9 mouse cellular contexts compared by ENCODE assay signal in the genomic region with DNA sequence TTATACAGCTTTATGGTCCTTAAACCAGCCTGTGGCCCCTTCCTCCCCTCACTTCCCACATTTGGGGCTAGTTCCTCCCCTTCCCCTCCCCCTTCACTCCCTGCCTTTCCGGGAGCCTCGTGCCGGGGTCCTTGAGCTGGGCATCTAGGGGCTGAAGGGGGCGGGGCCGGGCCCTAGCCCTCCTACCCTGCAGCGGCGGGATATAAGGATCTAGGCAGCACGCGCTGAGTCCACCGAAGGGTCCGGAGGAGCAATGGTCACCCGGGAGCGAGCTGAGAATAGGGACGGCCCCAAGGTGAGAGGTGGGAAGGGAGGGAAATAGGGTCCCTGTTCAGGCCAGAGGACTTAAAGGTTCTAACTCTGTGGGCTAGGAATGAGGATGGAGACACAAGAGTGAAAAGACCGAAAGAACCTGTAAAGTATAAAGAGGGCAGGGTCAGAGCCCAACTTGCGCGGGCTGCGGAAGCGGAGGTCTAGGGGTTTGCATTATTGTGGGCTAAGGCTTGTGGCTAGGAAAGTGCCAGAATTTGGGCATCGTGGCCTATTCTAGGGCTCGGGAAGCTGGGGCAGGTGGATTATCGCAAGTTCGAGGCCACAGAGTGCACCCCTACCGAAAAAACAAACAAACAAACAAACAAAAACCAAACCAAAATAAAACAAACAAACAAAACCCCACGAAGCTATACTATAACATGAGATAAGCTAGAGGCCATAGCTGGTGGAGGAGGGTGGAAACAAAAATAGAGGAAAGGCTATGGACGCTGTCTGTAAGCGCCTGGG. TPM values are rescaled to one million over a fixed set of nuclear protein-coding genes. Genes with fewer than 3 reads are reported as not detected.
DNase-seq lines count a peak whose midpoint lies in the region; ATAC-seq and TF ChIP-seq lines count a peak whose summit lies in the region.
"Had no signal": no experiment of that assay in that cellular context is flagged by ENCODE, and none has a peak within 500 bp of the region (broad histone marks: within the 10 kb centered on the region; RNA-seq: fewer than 3 reads in every experiment).

A gene (plus strand): TSS at position 184 of the 780 bp plus-strand sequence.

- peak within 1 kb of the TSS; percentile 74 for H3K4me3 ChIP-seq in lung, adult 2 months (replicated peaks; ENCODE audit: extremely low read depth, low read depth, low read length)
- peak within 1 kb of the TSS; percentile 68 for H3K4me3 ChIP-seq in heart, postnatal 0 days (ENCODE audit: low read depth, low read length)
- H3K4me3 ChIP-seq in liver, embryonic 15.5 days (replicated peaks), result peak within 1 kb of the TSS; percentile 71
- H3K4me3 ChIP-seq in stomach, postnatal 0 days (ENCODE audit: low read depth, low read length), result peak within 1 kb of the TSS; percentile 68

- ATAC-seq in heart, postnatal 0 days (ENCODE audit: insufficient read depth, low read depth), result no peak
- ATAC-seq in liver, embryonic 15.5 days (ENCODE audit: insufficient read depth), result no peak
- no peak for ATAC-seq in stomach, postnatal 0 days (ENCODE audit: low FRiP score, low TSS enrichment)

- H3K4me1 ChIP-seq in lung, adult 2 months (ENCODE audit: control insufficient read depth, insufficient read depth, low read length), result peaks cover 3% of the 10 kb centered on the region; the same call in 1 of the 2 replicates
- peaks cover 26% of the 10 kb centered on the region for H3K4me1 ChIP-seq in heart, postnatal 0 days (ENCODE audit: control insufficient read depth, insufficient read depth)
- peaks cover 72% of the 10 kb centered on the region for H3K4me1 ChIP-seq in liver, embryonic 15.5 days (replicated peaks)
- H3K4me1 ChIP-seq in stomach, postnatal 0 days (replicated peaks; ENCODE audit: control insufficient read depth, insufficient read depth), result peaks cover 2% of the 10 kb centered on the region; the same call in 1 of the 2 replicates

- H3K9me3 ChIP-seq in heart, postnatal 0 days (replicated peaks; ENCODE audit: control insufficient read depth, low read length), result no peaks in the 10 kb centered on the region
- H3K9me3 ChIP-seq in liver, embryonic 15.5 days (replicated peaks), result no peaks in the 10 kb centered on the region
- H3K9me3 ChIP-seq in stomach, postnatal 0 days (ENCODE audit: control insufficient read depth, low read length), result no peaks in the 10 kb centered on the region

- peak within 1 kb of the TSS; percentile 90 for H3K4me2 ChIP-seq in heart, postnatal 0 days (ENCODE audit: low read depth, low read length)
- H3K4me2 ChIP-seq in liver, embryonic 15.5 days, result peak within 1 kb of the TSS; percentile 98
- H3K4me2 ChIP-seq in stomach, postnatal 0 days (replicated peaks; ENCODE audit: low read depth), result peak within 1 kb of the TSS; percentile 83

- TF ChIP-seq POLR2A in lung, adult 2 months (IDR thresholded peaks at IDR 0.05; ENCODE audit: borderline replicate concordance, extremely low read depth, low read depth, low read length), result no peak

- TF ChIP-seq EP300 in heart, postnatal 0 days (IDR thresholded peaks at IDR 0.05; ENCODE audit: low read depth), result no peak
- TF ChIP-seq EP300 in stomach, postnatal 0 days (optimal IDR thresholded peaks at IDR 0.05), result no peak

- H3K27ac ChIP-seq in heart, postnatal 0 days (ENCODE audit: low read depth), result 0 out of 2 replicates have a peak within 1 kb of the TSS, but pooled peaks have one; percentile 9
- H3K27ac ChIP-seq in liver, embryonic 15.5 days (replicated peaks), result no peak within 1 kb of the TSS
- H3K27ac ChIP-seq in stomach, postnatal 0 days (replicated peaks), result peak within 1 kb of the TSS; percentile 88; the same call in 1 of the 2 replicates

- H3K9ac ChIP-seq in heart, postnatal 0 days (replicated peaks; ENCODE audit: low read depth, low read length), result peak within 1 kb of the TSS; percentile 60
- peak within 1 kb of the TSS; percentile 25; the same call in 1 of the 2 replicates for H3K9ac ChIP-seq in liver, embryonic 15.5 days
- peak within 1 kb of the TSS; percentile 77 for H3K9ac ChIP-seq in stomach, postnatal 0 days (ENCODE audit: low read length)

- no peak for TF ChIP-seq CTCF in lung, adult 2 months (IDR thresholded peaks at IDR 0.05; ENCODE audit: insufficient read depth, low read length)
- TF ChIP-seq CTCF in heart, postnatal 0 days (IDR thresholded peaks at IDR 0.05; ENCODE audit: low read depth), result no peak
- TF ChIP-seq CTCF in stomach, postnatal 0 days (IDR thresholded peaks at IDR 0.05; ENCODE audit: low read depth), result no peak

- 20% methylated on average over 27 of the region's 27 CpGs for WGBS in lung, adult 2 months
- 8% methylated on average over 27 of the region's 27 CpGs for WGBS in heart, postnatal 0 days
- WGBS in liver, embryonic 15.5 days (ENCODE audit: insufficient replicate concordance), result 2% methylated on average over 27 of the region's 27 CpGs
- WGBS in stomach, postnatal 0 days, result 8% methylated on average over 27 of the region's 27 CpGs

- H3K27me3 ChIP-seq in heart, postnatal 0 days (ENCODE audit: control insufficient read depth, insufficient read depth, low read length), result no peaks in the 10 kb centered on the region
- peaks cover 70% of the 10 kb centered on the region for H3K27me3 ChIP-seq in liver, embryonic 15.5 days
- H3K27me3 ChIP-seq in stomach, postnatal 0 days (ENCODE audit: control insufficient read depth, insufficient read depth, low read length), result no peaks in the 10 kb centered on the region

- H3K36me3 ChIP-seq in heart, postnatal 0 days (replicated peaks; ENCODE audit: control insufficient read depth, insufficient read depth, low read length), result no peaks in the 10 kb centered on the region
- no peaks in the 10 kb centered on the region for H3K36me3 ChIP-seq in liver, embryonic 15.5 days (replicated peaks)
- no peaks in the 10 kb centered on the region for H3K36me3 ChIP-seq in stomach, postnatal 0 days (ENCODE audit: control insufficient read depth, insufficient read depth, low read length)

- DNase-seq in lung, adult 2 months, result no peak
- DNase-seq in lung, adult 18-20 months, result no peak
- peak; percentile 68 for DNase-seq in embryo, embryonic 10 days (ENCODE audit: low spot score)
- no peak for DNase-seq in heart, postnatal 0 days (ENCODE audit: low spot score)
- peak; percentile 16 for DNase-seq in stomach, postnatal 0 days (ENCODE audit: low spot score)
- DNase-seq in right cerebral cortex, adult 18-20 months, result no peak
- no peak for DNase-seq in left cerebral cortex, adult 11 months (ENCODE audit: low spot score)

RNA-seq across cellular contexts. Expression of the gene that starts here (rescaled TPM):
- polyA plus RNA-seq in lung, adult 2 months (2012; rRNA removed), result 0.25 and 0.95 TPM in 2 replicates
- not detected in 2 replicates for total RNA-seq in heart, postnatal 0 days (2014; rRNA removed; ENCODE audit: low replicate concordance)
- polyA plus RNA-seq in heart, postnatal 0 days (2015; fragmentation: Nextera tagmentation; extraction: Ambion mirVana), result 0.26 and 0.29 TPM in 2 replicates
- polyA plus RNA-seq in liver, embryonic 15.5 days (2015; fragmentation: Nextera tagmentation; extraction: Ambion mirVana), result 0.12 and 0.18 TPM in 2 replicates
- polyA plus RNA-seq in stomach, postnatal 0 days (2015; fragmentation: Nextera tagmentation; extraction: Ambion mirVana), result 0.29 and 0.41 TPM in 2 replicates
- total RNA-seq: common myeloid progenitor, adult 5-6 weeks had no signal

Comparison
In these comparisons a context has a peak if more than half of its experiments do, and no peak if none do; other contexts are left out.
1. Peak in DNase-seq, H3K4me3 ChIP-seq, H3K27ac ChIP-seq, H3K9ac ChIP-seq and H3K4me2 ChIP-seq in stomach, postnatal 0 days; RNA of the gene not detected or under 1 TPM.
2. H3K9ac ChIP-seq: peak in every context shown above with its lines; median percentile 77 in stomach, postnatal 0 days; 60 in heart, postnatal 0 days; 25 in liver, embryonic 15.5 days.